21 mouse cellular contexts compared by ENCODE assay signal in genomic region chr1:136848791-136849190, GRCm38 (mm10).
DNase-seq lines count a peak whose midpoint lies in the region; ATAC-seq and TF ChIP-seq lines count a peak whose summit lies in the region.
"Had no signal": no experiment of that assay in that cellular context is flagged by ENCODE, and none has a peak within 500 bp of the region (broad histone marks: within the 10 kb centered on the region; RNA-seq: fewer than 3 reads in every experiment).

No protein-coding gene starts in this region.

- no peak for TF ChIP-seq CTCF in liver, adult 2 months (IDR thresholded peaks at IDR 0.05; ENCODE audit: low read depth, low read length)

- H3K27me3 ChIP-seq in liver, adult 2 months (ENCODE audit: control insufficient read depth, insufficient read depth, low read length) = no peaks in the 10 kb centered on the region
- no peaks in the 10 kb centered on the region for H3K27me3 ChIP-seq in liver, embryonic 12.5 days (replicated peaks)
- H3K27me3 ChIP-seq: CH12.LX, Patski had no signal

- no peak overlapping the region for H3K9ac ChIP-seq in liver, adult 2 months (ENCODE audit: low read depth, low read length)
- no peak overlapping the region for H3K9ac ChIP-seq in liver, embryonic 12.5 days

- H3K4me3 ChIP-seq in liver, adult 2 months (ENCODE audit: insufficient read depth, low read depth, low read length) = no peak overlapping the region
- no peak overlapping the region for H3K4me3 ChIP-seq in liver, embryonic 12.5 days

- no peaks in the 10 kb centered on the region for H3K9me3 ChIP-seq in liver, embryonic 12.5 days (replicated peaks)

- H3K79me2 ChIP-seq in liver, adult 2 months (ENCODE audit: control insufficient read depth, insufficient read depth, low read length) = peaks cover 2% of the 10 kb centered on the region; the same call in 1 of the 2 replicates

- 22% methylated on average over 6 of the region's 6 CpGs for WGBS in liver, adult 2 months
- 75% methylated on average over 6 of the region's 6 CpGs for WGBS in liver, embryonic 12.5 days (ENCODE audit: insufficient replicate concordance)

- peaks cover 12% of the 10 kb centered on the region; the same call in 1 of the 2 replicates for H3K4me1 ChIP-seq in liver, adult 2 months (ENCODE audit: control insufficient read depth, insufficient read depth, low read length)
- no peaks in the 10 kb centered on the region for H3K4me1 ChIP-seq in liver, embryonic 12.5 days

- peak overlapping the region; percentile 1; the same call in 1 of the 2 replicates for H3K27ac ChIP-seq in liver, adult 2 months (replicated peaks; ENCODE audit: insufficient read depth, low read depth, low read length)
- H3K27ac ChIP-seq in liver, embryonic 12.5 days = no peak overlapping the region

- no peak for ATAC-seq in liver, embryonic 12.5 days
- ATAC-seq: activated CD4-positive, CD25-positive, alpha-beta regulatory T cell, adult 4 months; CD4-positive, CD25-positive, alpha-beta regulatory T cell, adult 4 months; Patski had no signal

- TF ChIP-seq POLR2A in liver, adult 2 months (IDR thresholded peaks at IDR 0.05; ENCODE audit: extremely low read depth, insufficient read depth, low read length) = no peak

- DNase-seq in heart, adult 11 months = peak; percentile 7
- DNase-seq in heart, adult 9 months (ENCODE audit: low spot score in 2 of 2) = no peak
- peak; percentile 94 for DNase-seq in liver, adult 2 months (ENCODE audit: extremely low read depth, low read depth, low spot score)
- peak; percentile 3 for DNase-seq in testis, postnatal 10 days (ENCODE audit: low spot score)
- DNase-seq in testis, postnatal 14 days (ENCODE audit: low spot score) = no peak
- DNase-seq: adrenal gland, adult 2 months; adrenal gland, adult 8-10 months; adrenal gland, postnatal 10 days; adrenal gland, postnatal 14 days; adrenal gland, postnatal 25 days; adrenal gland, postnatal 36 days; B cell, adult 2 months; cerebellum, adult 11 months; cerebellum, adult 11-12 months; cerebellum, adult 18-20 months had no signal

- peaks cover 10% of the 10 kb centered on the region; the same call in 1 of the 2 replicates for H3K36me3 ChIP-seq in liver, adult 2 months (ENCODE audit: control insufficient read depth, insufficient read depth, low read length)
- no peaks in the 10 kb centered on the region for H3K36me3 ChIP-seq in liver, embryonic 12.5 days
- H3K36me3 ChIP-seq: G1E had no signal

- H3K4me2 ChIP-seq in liver, embryonic 12.5 days = no peak overlapping the region

Comparison
In these comparisons a context has a peak if more than half of its experiments do, and no peak if none do; other contexts are left out.
1. DNase-seq: peak in heart, adult 11 months (single experiment), liver, adult 2 months (single experiment) and testis, postnatal 10 days (single experiment); none in heart, adult 9 months (0 of 2) and testis, postnatal 14 days (single experiment).